Mouse (Mus musculus): ENCODE measurements at regions not wholly inside any gene's neighbourhood (a gene's known extent, or its start where the extent isn't known, plus 50 kb on each side); places are given as distances from the start of the nearest gene placed in this dataset.

DNA sequence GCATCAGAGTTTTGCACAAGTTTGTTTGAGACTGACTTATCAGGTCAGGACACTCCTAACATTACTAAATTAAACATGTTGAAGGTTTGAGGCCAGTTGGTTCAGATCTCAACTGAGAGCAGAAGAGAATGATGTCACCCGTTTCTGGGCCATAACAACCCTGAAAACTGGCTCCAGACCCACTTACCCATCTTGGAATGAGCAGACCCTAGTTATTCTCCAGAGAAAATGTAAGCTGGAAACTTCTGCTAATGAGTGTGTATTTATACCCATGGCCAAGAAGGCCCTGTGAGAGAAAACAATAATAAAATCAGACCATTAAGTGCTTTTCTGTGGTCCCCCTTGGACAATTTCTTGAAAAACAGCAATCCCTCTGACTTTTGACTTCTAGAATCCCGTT lies 282.4 kb upstream of the Nfe2l3 start:
- no peak for DNase-seq
- intact Hi-C loops (cut with DNase I), result no loop called here
- TF ChIP-seq CTCF (IDR thresholded peaks at IDR 0.05), result no peak

DNA sequence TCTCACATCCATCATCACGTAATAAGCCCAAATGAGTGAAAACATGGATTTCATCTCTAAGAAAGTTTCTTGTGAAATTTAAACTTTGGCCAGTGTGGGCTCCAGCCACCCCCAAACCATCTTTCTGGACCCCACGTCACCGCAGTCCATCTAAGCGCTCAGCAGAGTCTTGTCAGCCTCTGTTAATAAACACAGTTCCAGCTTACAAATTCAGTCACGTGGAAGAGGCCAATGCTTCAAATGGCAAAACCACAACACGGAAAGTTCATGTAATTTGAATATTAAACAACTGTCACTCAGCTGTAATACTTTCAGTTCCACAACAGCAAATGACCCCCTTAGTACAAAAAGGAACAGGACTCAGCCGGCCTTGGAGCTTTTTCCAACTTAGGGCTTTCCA lies 282.0 kb upstream of the Nfe2l3 start:
- TF ChIP-seq CTCF (IDR thresholded peaks at IDR 0.05), result no peak
- no peak for DNase-seq
- no peak overlapping the region for H3K4me3 ChIP-seq
- peak overlapping the region; percentile 49 for H3K27ac ChIP-seq
- intact Hi-C loops (cut with DNase I), result no loop called here

More for the DNA sequence above, 282.4 kb upstream of the Nfe2l3 start:
- Histone ChIP-seq H3K4me3 (no peak overlapping the region), H3K27ac (peak overlapping the region; percentile 49; the same call in 1 of the 2 replicates)

DNA sequence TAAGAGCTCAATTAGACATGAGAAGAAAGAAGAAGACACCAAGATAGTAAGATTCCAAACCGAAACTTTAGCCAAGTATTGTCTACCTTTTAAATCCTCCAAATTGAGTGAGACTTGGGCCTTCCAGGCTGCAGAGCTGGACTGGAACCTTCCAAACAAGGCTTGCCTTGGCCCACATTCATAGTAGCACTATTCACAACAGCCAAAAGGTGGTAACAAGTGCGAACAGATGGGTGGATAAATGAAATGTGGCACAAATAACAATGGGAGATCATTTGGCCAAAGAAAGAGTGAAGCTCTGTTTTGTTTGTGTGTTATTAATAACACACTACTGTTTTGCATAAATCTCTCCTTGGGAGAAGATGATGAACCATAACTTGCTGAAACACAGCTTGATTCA lies 281.6 kb upstream of the Nfe2l3 start:
- peak overlapping the region; percentile 49 for H3K27ac ChIP-seq
- no peak for TF ChIP-seq CTCF (IDR thresholded peaks at IDR 0.05)
- intact Hi-C loops (cut with DNase I), result no loop called here
- H3K4me3 ChIP-seq, result no peak overlapping the region
- no peak for DNase-seq

DNA sequence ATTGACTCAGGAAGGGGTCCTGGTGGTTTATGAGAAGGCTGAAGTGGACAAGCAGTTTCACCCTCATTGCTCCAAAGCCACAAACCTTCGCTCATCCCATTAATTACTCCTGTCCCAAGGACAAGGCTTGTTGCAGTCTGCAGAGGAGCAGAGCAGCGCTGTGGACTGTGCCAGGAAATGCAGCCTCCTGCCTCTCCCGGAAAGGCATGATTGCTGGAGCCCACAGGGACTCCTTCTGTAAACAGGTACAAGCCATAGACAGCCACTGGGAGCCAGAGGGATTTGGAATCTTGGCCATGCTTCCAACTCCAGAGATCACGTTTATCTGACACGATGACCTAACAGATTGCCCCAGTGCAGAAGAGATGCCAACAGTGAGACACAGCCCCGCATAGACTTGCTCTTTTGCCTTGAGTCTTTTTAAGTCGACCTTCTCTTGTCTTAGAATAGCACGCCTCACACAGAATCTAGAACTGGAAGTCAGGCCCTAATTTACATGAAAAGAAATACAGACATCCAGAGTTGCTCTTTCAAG lies 275.6 kb upstream of the Nfe2l3 start:
- no peak overlapping the region for H3K27ac ChIP-seq
- H3K4me3 ChIP-seq, result no peak overlapping the region
- DNase-seq, result no peak
- no peak for TF ChIP-seq CTCF (IDR thresholded peaks at IDR 0.05)
- intact Hi-C loops (cut with DNase I), result no loop called here

DNA sequence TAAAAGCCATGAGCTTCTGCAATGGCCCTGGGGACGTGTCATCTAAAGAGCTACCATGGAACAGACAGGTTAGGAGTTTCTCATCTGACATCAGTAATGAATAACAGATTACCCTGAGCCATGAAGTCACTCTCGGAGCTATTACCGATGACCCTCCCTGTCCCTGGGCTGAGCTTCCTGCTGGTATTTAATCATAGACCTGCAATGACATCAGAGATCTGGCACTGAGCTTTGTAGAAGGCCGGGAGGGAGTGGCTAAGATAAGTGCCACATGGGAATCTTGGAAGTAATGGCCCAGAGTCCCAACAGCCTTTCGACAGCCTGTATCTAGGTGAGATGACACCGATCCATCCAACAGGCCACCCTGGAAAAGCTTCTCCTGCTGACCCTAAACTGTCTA lies 271.3 kb upstream of the Nfe2l3 start:
- Histone ChIP-seq H3K4me3 (no peak overlapping the region), H3K27ac (peak overlapping the region; percentile 82; the same call in 1 of the 2 replicates)
- TF ChIP-seq CTCF (IDR thresholded peaks at IDR 0.05), result no peak
- DNase-seq, result no peak
- intact Hi-C loops (cut with DNase I), result no loop called here

DNA sequence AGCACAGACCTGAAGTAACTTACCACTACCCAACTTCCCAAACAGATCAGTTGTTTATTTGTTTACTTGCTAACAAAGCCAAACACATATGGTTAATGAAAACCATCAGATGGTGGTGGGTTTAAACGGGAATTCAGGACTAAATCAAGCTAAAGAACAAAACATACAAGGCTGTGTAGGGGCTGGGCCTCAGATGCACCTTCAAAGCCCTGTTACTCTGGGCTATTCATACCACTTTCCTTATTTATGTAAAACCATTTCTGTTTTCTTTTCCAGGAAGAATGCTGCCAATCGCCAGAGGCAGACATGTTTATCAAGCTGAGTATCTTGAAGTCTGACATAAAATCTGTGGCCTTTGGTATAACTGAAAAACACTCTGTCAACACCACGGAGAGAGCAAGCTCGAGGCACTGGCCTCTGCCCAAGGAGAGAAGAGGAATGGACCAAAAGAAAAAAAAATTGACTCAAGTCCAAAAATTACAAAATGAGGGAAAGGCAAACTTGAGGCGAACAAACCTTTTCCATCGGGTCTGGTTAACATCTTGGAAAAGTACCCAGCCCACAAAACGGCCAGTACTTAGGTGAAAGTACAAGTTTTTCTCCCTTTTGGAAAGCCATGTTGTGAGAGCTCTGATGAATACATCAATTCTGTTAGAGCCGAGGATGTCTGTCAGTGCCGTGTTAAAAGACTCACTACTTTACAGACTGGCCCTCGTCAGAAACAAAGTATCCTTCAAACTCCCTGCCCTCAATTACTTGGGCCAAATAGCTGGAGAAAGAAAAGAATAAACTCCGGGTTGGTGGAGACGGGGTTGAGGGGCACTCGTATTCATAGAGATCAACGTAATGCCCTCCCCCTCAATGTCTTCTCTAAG lies 270.0 kb upstream of the Nfe2l3 start:
- TF ChIP-seq CTCF (IDR thresholded peaks at IDR 0.05), result no peak
- H3K4me3 ChIP-seq, result no peak overlapping the region
- intact Hi-C loops (cut with DNase I), result loop anchor here (2.0 kb wide), 1 partner anchor 36 kb away; no protein-coding TSS in a partner anchor
- DNase-seq, result peak; percentile 57
- peak overlapping the region; percentile 82 for H3K27ac ChIP-seq

DNA sequence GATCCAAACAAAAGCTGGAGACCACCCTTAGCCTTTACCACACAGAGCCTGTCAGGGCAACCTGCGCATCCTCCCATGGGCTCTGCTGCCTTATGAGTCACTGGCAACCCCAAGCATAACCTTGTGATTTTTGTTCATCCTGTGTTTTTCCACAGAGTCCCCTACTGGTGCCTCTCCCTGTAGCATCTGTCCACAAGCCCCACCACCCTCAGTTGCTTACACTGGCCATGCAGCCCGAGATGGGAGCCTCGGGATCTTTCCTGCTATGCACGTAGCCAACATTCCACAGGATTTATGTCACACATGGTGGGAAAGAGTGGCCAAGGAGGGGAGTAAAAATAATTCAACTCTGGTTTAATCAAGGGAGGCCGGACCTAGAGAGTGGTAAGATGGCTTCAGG lies 269.2 kb upstream of the Nfe2l3 start:
- peak overlapping the region; percentile 82 for H3K27ac ChIP-seq
- no peak overlapping the region for H3K4me3 ChIP-seq
- TF ChIP-seq CTCF (IDR thresholded peaks at IDR 0.05), result no peak
- intact Hi-C loops (cut with DNase I), result loop anchor here (2.0 kb wide), 1 partner anchor 36 kb away; no protein-coding TSS in a partner anchor
- DNase-seq, result peak; percentile 64

DNA sequence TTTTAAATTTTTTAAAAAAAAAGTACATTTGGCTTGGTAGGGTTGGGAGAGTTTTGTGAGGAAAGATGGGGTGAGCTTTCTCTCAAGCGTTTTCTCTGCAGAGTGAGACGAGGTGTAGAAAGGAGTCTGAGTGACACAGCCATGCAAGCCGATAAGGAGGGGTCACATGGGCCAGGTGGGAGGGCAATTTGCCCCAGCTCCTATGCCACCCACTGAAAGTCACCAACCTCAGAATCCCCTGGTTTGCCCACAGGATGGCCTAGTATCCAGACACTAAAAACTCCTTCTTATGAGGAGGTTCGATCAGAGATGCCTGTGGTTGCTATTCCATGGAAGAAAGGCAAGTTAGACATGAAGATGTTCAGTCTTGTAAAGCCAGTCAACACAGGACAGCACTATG lies 268.6 kb upstream of the Nfe2l3 start:
- no peak for DNase-seq
- H3K27ac ChIP-seq, result peak overlapping the region; percentile 82
- intact Hi-C loops (cut with DNase I), result loop anchor here (2.0 kb wide), 1 partner anchor 37 kb away; no protein-coding TSS in a partner anchor
- no peak for TF ChIP-seq CTCF (IDR thresholded peaks at IDR 0.05)
- H3K4me3 ChIP-seq, result peak overlapping the region; percentile 7; the same call in 1 of the 2 replicates

DNA sequence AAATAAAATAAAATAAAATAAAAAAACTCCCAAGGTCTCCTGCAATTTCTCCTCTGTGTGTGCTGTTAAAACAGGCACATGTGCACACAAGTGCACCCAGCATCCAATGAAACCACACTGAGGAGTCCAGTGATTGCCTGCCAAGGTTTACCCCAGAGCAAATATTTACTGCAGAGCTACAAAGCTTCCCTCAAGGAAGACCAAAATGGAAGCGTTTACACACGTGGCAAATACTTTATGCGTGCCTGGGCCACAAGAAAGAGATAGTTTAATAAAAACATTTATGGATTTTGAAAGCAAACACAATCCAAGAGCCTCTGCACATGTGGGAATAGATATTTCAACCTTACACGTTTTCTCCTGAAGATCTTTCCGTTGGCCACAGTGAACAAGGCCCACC lies 265.4 kb upstream of the Nfe2l3 start:
- intact Hi-C loops (cut with DNase I), result no loop called here
- no peak overlapping the region for H3K27ac ChIP-seq
- H3K4me3 ChIP-seq, result no peak overlapping the region
- DNase-seq, result no peak
- TF ChIP-seq CTCF (IDR thresholded peaks at IDR 0.05), result no peak

DNA sequence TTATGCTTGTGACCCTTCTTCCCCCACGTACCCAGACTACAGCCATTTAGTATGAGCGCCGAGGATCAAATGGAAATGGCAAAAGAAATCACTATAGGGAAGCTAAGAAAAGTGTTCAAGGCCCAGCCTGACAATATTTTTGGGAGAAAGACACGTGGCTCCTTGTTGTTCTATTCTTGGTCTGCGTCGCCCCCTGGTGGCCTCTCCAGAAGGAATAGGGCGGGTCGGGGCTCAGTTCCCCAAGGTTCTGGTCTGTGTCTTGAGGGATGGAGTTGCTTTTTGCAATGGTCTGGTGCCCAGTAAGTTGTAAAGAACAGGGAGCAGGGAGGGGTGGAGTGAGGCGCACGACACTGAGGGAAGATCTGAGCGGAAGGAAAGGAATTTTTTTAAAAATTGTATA lies 264.4 kb upstream of the Nfe2l3 start:
- H3K4me3 ChIP-seq, result peak overlapping the region; percentile 70
- peak; percentile 92 for TF ChIP-seq CTCF (IDR thresholded peaks at IDR 0.05)
- peak; percentile 90 for DNase-seq
- intact Hi-C loops (cut with DNase I), result loop anchor here (1.0 kb wide), 3 partner anchors 229 to 489 kb away; no protein-coding TSS in a partner anchor
- peak overlapping the region; percentile 87 for H3K27ac ChIP-seq

DNA sequence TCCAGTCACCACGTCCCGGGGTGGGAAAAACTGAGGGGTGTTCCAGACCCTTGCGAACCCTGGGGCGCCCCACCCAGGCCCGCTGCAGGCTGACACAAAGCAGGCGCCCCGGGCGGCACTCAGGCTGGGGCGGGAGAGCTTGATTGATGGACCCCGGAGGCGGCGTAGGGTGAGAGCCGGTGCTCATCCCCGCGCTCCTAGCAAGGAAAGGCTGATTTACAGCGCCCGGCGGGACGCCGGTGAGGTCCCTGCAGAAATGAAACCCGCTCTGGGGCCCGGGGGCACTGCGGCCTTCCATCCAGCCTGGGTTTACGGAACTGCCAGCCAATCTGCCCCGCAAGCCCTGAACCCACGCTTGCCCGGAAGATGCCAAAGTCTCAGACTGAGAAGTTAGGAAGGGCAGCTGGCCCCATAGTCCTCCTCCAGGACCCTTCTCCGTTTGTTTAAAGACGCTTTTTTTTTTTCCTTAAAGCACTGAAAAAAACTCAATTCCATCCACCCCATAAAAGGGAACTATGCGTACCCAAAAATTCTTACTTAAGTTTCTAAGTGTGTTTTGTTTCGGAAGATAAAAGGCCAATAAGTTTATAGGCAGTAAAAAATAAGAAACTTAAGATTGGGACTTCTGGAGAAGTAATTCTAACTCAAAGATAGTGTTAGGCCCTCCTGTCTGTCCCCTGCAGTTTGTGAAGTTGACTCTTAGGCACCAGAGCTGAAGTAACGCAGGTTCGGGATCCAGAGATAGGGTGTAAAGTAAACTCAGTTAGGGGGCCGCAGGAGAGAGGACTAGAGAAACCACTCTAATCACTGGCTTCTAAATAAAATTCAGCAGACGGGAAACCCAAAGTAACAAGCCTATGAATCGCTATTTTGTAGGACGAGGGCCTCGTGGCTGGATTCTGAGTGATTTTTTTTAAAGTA lies 263.4 kb upstream of the Nfe2l3 start:
- Histone ChIP-seq H3K27ac (peak overlapping the region; percentile 87), H3K4me3 (peak overlapping the region; percentile 70)
- no peak for TF ChIP-seq CTCF (IDR thresholded peaks at IDR 0.05)
- intact Hi-C loops (cut with DNase I), result loop anchor here (1.0 kb wide), 3 partner anchors 230 to 490 kb away; no protein-coding TSS in a partner anchor
- peak; percentile 61 for DNase-seq

DNA sequence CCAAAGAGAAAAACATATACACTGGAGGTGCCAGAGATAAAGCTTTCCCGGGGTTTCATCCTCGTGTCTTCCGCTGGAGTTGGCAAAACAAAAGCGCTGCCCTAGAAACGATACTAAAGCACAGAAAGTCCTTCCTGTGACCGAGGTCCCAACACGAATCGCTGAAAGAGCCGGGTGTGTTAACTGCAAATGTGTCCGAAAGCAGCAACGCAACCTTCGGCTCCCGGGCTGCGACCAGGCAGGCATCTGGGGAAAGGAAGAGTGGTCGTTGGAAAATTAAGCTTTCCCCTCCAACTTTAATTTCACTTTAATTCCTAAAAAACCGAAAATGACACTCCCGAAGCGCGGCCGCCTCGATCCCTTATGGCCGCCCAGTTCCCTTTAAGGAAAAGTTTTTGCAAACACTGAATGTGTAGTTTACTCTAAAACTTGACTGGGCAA lies 262.5 kb upstream of the Nfe2l3 start:
- intact Hi-C loops (cut with DNase I), result loop anchor here (5.0 kb wide), 2 partner anchors 1077 to 1908 kb away; partner anchors contain the start of genes Hoxa11 and Tra2a
- no peak for TF ChIP-seq CTCF (IDR thresholded peaks at IDR 0.05)
- peak; percentile 51 for DNase-seq
- H3K27ac ChIP-seq, result peak overlapping the region; percentile 87
- H3K4me3 ChIP-seq, result peak overlapping the region; percentile 71

All from gastrocnemius, adult 2 months (tissue).